Mouse (Mus musculus): ENCODE measurements around the gene Espl1. TPM values are rescaled to one million over a fixed set of nuclear protein-coding genes. Genes with fewer than 3 reads are reported as not detected.

Gene Espl1
- 2.8 and 6.3 TPM in 2 replicates for polyA plus RNA-seq (2015; fragmentation: Nextera tagmentation; extraction: Ambion mirVana)

- Histone ChIP-seq H3K4me3 (replicated peaks) (peak within 1 kb of the TSS; percentile 58), H3K4me2 (peak within 1 kb of the TSS; percentile 88), H3K4me1 (peaks cover 11% of the 10 kb centered on the region), H3K9ac (replicated peaks) (peak within 1 kb of the TSS; percentile 24; the same call in 1 of the 2 replicates), H3K9me3 (replicated peaks) (no peaks in the 10 kb centered on the region), H3K27me3 (replicated peaks) (no peaks in the 10 kb centered on the region), H3K36me3 (0 out of 2 replicates have a peak, but pooled peaks cover 4% of the 10 kb centered on the region), H3K27ac (replicated peaks) (peak within 1 kb of the TSS; percentile 30; the same call in 1 of the 2 replicates)
- ATAC-seq (ENCODE audit: low FRiP score): peak; percentile 99
- 8% methylated on average over 25 of the region's 25 CpGs for WGBS
These were observed at the start of gene Espl1 for GRCm38 (mm10) chr15:102295633-102296367. Gene Espl1, plus strand, starts transcription at chr15:102296266.

DNA sequence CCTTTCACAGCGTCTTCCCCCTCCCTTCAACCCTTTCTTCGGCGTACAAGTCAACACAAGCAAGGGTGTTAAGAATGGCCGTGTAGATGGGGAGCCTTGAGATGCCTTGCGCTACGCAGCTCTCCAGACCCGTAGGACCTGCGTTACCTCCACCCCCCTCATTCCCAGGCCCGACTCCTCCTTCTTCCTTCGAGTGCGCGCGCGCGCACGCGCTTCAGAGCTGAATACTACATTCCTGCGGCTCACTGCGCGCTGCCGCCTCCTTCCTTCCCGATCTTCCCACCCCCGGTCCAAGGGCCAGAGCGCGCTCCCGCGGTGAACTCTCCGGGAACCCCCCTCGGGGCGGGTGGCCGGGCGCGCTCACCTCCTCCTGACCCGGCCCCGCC lies 49.2 kb upstream of the Espl1 start:
- H3K27me3 ChIP-seq (replicated peaks): peaks cover 41% of the 10 kb centered on the region

DNA sequence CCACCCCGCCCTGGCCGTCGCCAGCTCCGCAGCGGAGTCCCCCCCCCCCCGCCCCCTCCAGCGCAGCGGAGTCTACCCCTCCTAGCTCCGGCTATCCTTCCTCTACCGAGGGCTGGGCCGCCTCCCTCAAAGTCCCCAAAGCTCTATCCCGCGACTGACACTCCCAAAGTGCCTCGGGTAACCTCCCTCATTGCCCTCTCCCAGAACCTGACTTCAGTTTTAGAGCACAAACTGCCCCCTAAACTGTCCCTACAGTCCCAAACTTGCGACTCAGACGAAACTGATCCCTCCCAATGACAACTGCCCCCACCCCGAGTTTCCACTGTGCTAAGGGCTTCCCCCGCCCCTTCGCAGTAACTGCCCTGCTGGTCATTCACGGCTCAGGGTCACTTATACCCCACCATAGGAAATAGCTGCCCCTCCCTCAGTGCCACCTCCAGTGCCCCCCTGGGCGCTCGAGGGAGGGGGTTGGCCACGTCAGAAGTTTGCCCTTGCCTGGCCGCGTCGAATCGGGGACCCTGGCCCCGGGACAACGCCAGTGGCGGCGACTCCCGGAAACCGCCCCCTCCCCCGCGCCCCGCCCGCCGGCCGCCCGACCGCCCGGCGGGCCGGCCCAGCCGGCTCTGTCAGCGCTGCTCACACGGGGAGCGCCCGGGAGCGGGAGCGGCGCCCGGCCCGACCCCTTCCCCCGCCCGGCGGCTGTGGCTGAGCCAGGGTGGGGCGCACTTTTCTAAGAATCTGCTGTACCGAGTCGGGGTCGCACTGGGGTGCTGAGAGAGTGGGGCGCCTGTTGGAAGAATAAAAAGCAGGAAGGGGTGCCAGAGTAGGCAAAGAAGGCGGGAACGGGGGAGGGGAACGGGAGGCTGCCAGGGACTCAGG lies 48.6 kb upstream of the Espl1 start:
- Histone ChIP-seq H3K27ac (replicated peaks) (peak overlapping the region; percentile 89), H3K4me3 (replicated peaks) (peak overlapping the region; percentile 59), H3K27me3 (replicated peaks) (peaks cover 43% of the 10 kb centered on the region), H3K36me3 (no peaks in the 10 kb centered on the region), H3K9me3 (replicated peaks) (no peaks in the 10 kb centered on the region), H3K9ac (replicated peaks) (peak overlapping the region; percentile 63), H3K4me1 (peaks cover 67% of the 10 kb centered on the region), H3K4me2 (peak overlapping the region; percentile 98)
- peak; percentile 42 for ATAC-seq (ENCODE audit: low FRiP score)
- under 1% methylated on average over 54 of the region's 65 CpGs for WGBS

More for the DNA sequence above, 49.2 kb upstream of the Espl1 start:
- Histone ChIP-seq H3K9me3 (replicated peaks) (no peaks in the 10 kb centered on the region), H3K4me1 (peaks cover 68% of the 10 kb centered on the region), H3K9ac (replicated peaks) (peak overlapping the region; percentile 63), H3K27ac (replicated peaks) (peak overlapping the region; percentile 89), H3K36me3 (no peaks in the 10 kb centered on the region), H3K4me3 (replicated peaks) (peak overlapping the region; percentile 59), H3K4me2 (peak overlapping the region; percentile 98)
- ATAC-seq (ENCODE audit: low FRiP score): peak; percentile 83
- under 1% methylated on average over 30 of the region's 35 CpGs for WGBS

GRCm38 (mm10) chr15:102248131-102248811 lies 47.8 kb upstream of the Espl1 start:
- peaks cover 37% of the 10 kb centered on the region for H3K27me3 ChIP-seq (replicated peaks)
- peak overlapping the region; percentile 59 for H3K4me3 ChIP-seq (replicated peaks)
- H3K27ac ChIP-seq (replicated peaks): peak overlapping the region; percentile 89
- WGBS: 9% methylated on average over 8 of the region's 8 CpGs
- peak overlapping the region; percentile 98 for H3K4me2 ChIP-seq
- H3K36me3 ChIP-seq: no peaks in the 10 kb centered on the region
- peaks cover 59% of the 10 kb centered on the region for H3K4me1 ChIP-seq
- H3K9me3 ChIP-seq (replicated peaks): no peaks in the 10 kb centered on the region
- 0 out of 2 replicates have a peak overlapping the region, but pooled peaks have one; percentile 63 for H3K9ac ChIP-seq (replicated peaks)
- no peak for ATAC-seq (ENCODE audit: low FRiP score)

GRCm38 (mm10) chr15:102248812-102249191 lies 47.3 kb upstream of the Espl1 start:
- no peak overlapping the region for H3K4me3 ChIP-seq (replicated peaks)
- H3K36me3 ChIP-seq: no peaks in the 10 kb centered on the region
- peaks cover 54% of the 10 kb centered on the region for H3K4me1 ChIP-seq
- peak overlapping the region; percentile 89; the same call in 1 of the 2 replicates for H3K27ac ChIP-seq (replicated peaks)
- 0% methylated on average over 1 of the region's 3 CpGs for WGBS
- H3K9me3 ChIP-seq (replicated peaks): no peaks in the 10 kb centered on the region
- no peak for ATAC-seq (ENCODE audit: low FRiP score)
- H3K9ac ChIP-seq (replicated peaks): no peak overlapping the region
- H3K4me2 ChIP-seq: peak overlapping the region; percentile 98
- peaks cover 31% of the 10 kb centered on the region for H3K27me3 ChIP-seq (replicated peaks)

- Histone ChIP-seq H3K4me2 (peak overlapping the region; percentile 37), H3K9me3 (replicated peaks) (no peaks in the 10 kb centered on the region), H3K27ac (replicated peaks) (peak overlapping the region; percentile 48), H3K36me3 (no peaks in the 10 kb centered on the region), H3K27me3 (replicated peaks) (peaks cover 27% of the 10 kb centered on the region), H3K4me1 (peaks cover 49% of the 10 kb centered on the region), H3K4me3 (replicated peaks) (no peak overlapping the region), H3K9ac (replicated peaks) (no peak overlapping the region)
- ATAC-seq (ENCODE audit: low FRiP score): no peak
- WGBS: 4% methylated on average over 13 of the region's 13 CpGs
These were observed 46.8 kb upstream of the Espl1 start for GRCm38 (mm10) chr15:102249251-102249691.

GRCm38 (mm10) chr15:102249967-102250366 lies 46.1 kb upstream of the Espl1 start:
- Histone ChIP-seq H3K9ac (replicated peaks) (no peak overlapping the region), H3K36me3 (no peaks in the 10 kb centered on the region), H3K4me3 (replicated peaks) (no peak overlapping the region), H3K27ac (replicated peaks) (peak overlapping the region; percentile 48), H3K4me1 (peaks cover 43% of the 10 kb centered on the region), H3K9me3 (replicated peaks) (no peaks in the 10 kb centered on the region), H3K27me3 (replicated peaks) (peaks cover 25% of the 10 kb centered on the region), H3K4me2 (peak overlapping the region; percentile 37; the same call in 1 of the 2 replicates)
- no peak for ATAC-seq (ENCODE audit: low FRiP score)
- 45% methylated on average over 9 of the region's 9 CpGs for WGBS

DNA sequence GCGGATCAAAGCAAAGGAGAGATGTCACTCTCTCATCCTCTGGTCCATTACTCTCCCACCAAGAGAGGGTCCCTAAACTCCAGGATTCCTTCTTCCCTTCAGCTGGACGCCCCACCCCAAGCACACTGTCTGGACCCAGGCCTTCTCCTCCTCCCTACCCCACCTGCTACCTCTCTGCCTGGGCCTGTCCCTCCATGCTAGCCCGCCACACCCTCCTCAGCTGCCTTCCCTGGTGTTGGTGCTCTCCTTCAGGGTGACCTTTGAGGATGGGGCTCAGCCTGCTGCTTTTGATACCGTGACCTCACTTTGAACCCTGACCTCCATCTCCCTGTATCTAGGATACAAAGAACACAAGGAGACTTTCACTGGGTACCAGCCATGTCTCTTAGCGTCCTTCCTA lies 45.5 kb upstream of the Espl1 start:
- Histone ChIP-seq H3K36me3 (no peaks in the 10 kb centered on the region), H3K9ac (replicated peaks) (no peak overlapping the region), H3K27ac (replicated peaks) (no peak overlapping the region), H3K4me1 (peaks cover 38% of the 10 kb centered on the region), H3K9me3 (replicated peaks) (no peaks in the 10 kb centered on the region), H3K4me3 (replicated peaks) (no peak overlapping the region), H3K4me2 (no peak overlapping the region), H3K27me3 (replicated peaks) (peaks cover 27% of the 10 kb centered on the region)
- 58% methylated on average over 5 of the region's 5 CpGs for WGBS
- ATAC-seq (ENCODE audit: low FRiP score): no peak

- H3K27me3 ChIP-seq (replicated peaks): peaks cover 28% of the 10 kb centered on the region
- no peak for ATAC-seq (ENCODE audit: low FRiP score)
- peak overlapping the region; percentile 97 for H3K4me2 ChIP-seq
- no peak overlapping the region for H3K27ac ChIP-seq (replicated peaks)
- H3K4me1 ChIP-seq: peaks cover 26% of the 10 kb centered on the region
- H3K9me3 ChIP-seq (replicated peaks): no peaks in the 10 kb centered on the region
- H3K9ac ChIP-seq (replicated peaks): no peak overlapping the region
- no peaks in the 10 kb centered on the region for H3K36me3 ChIP-seq
- peak overlapping the region; percentile 55; the same call in 1 of the 2 replicates for H3K4me3 ChIP-seq (replicated peaks)
- 52% methylated on average over 13 of the region's 14 CpGs for WGBS
These were observed 40.4 kb upstream of the Espl1 start for GRCm38 (mm10) chr15:102255547-102256255.

DNA sequence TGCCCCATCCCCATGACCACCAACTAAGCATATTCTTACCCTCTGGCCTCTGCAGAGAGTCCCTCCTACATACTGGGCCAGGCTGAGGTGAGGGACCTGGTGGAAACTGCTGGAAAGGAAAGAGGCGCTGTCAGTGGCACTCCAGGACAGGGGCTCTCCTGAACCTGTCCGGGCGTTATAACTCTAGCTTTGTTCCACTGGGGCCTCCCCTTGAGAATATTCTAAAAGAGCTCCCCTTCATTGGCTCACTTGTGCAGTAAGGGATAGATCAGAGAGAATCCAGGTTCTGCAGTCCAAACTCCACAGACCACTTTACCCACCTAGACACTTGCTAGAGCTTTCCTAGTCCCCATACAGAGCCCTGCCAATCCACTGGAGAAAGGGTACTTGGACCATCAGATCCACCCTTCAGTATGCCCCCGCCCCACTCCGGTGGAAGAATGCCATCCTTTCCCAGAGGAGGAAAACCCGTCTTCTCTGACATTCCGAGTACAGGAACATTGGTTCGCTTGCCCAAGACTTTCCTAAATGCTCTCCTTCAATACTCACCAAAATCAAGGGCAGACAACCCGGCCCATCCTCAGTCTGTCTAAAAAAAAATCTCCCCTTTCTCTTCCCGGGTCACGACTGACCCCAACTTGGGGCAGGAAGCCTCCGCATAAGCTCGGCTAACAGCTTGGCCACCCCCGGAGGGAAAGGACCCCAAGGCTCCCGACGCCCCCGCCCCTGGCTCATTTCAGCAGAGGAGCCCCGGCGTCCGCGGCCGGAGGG lies 39.5 kb upstream of the Espl1 start:
- 9% methylated on average over 22 of the region's 22 CpGs for WGBS
- H3K27ac ChIP-seq (replicated peaks): peak overlapping the region; percentile 37; the same call in 1 of the 2 replicates
- H3K9me3 ChIP-seq (replicated peaks): no peaks in the 10 kb centered on the region

More for the DNA sequence above, 39.5 kb upstream of the Espl1 start:
- Histone ChIP-seq H3K27me3 (replicated peaks) (peaks cover 28% of the 10 kb centered on the region), H3K4me1 (peaks cover 26% of the 10 kb centered on the region), H3K9ac (replicated peaks) (peak overlapping the region; percentile 60), H3K4me3 (replicated peaks) (peak overlapping the region; percentile 55), H3K4me2 (peak overlapping the region; percentile 97), H3K36me3 (no peaks in the 10 kb centered on the region)
- no peak for ATAC-seq (ENCODE audit: low FRiP score)

Data from neural tube, embryonic 15.5 days (tissue).